Mouse (Mus musculus): ENCODE results near the gene Anpep. TPM values are rescaled to one million over a fixed set of nuclear protein-coding genes. Genes with fewer than 3 reads are reported as not detected.

Anpep gene
- 5.1 and 9.9 TPM in 2 replicates for polyA plus RNA-seq (2012; rRNA removed)

DNA sequence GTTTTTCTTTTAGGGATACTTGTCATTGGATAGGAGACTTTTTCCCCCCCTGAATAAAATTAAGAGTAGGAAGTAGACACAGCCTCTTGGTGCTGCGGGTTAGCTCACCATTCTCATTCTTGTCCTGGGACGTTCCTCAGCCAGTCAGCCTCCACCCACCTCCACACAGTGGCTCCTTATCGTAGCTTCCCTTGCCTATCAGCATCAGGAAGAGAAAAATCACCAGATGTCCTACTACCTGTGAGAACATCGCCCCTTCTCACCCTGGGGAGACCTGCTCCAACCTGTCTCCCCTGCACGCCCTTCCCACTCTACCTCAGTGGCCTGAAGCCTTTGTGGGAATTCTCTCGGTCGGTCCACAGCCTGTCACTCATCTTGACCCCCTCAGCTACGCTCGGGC is at the start of gene Anpep:
TSS of gene Anpep (minus strand) at position 249 of the 400 bp plus-strand sequence.

DNA sequence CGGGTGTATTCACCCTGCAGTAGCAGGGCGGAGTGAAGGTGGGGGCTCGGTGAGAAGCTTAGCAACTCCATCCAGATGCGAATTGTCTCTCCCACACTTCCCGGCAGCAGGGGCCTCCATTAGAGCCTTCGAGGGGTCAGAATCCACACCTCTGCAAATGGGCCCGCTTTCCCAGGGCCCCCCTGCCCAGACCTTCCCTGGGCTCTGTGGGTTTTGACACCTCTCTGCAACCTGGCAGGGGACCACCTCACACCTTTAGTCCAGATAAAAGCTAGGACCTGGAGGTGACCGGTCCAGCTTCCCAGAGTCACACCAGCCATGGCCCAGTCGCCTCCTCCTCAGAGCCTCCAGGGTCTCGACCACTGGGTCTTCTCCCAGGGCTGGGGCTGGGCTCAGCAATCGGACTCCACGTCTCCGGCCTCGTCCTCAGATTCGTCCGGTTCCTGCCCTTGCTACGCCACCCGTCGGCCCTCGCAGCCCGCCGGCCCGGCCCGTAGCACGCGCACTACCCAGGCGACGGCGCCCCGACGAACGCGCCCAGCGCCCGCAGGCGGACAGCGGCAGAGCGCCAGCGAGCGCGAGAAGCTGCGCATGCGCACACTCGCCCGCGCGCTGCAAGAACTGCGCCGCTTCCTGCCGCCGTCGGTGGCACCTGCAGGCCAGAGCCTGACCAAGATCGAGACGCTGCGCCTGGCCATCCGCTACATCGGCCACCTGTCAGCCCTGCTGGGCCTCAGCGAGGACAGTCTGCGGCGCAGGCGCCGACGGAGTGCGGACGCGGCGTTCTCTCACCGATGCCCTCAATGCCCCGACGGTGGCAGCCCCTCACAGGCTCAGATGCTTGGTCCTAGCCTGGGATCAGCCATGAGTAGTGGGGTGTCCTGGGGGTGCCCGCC is 50.0 kb downstream of the Anpep start, which contains the start of gene Mesp2:
TSS of gene Mesp2 (plus strand) at position 117 of the 896 bp plus-strand sequence.

DNA sequence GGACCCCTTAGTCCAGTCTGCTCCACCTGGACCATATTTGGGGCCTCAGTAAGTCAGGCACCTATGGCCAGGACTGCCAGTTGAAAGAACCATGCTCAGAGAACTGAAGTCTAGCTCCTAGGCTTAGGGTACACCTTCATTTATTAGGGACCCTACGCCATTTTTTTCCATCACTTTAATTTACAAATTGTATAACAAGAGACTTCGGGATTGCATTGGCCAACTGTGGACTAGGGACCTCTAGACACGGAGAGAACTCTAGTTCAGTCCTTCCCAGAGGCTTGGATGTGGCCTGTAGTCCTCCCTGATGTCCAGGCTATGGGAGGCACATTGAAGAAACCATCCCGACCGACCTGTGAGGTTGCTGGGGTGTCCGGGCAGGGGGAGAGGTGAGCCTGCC is 67.2 kb downstream of the Anpep start, which contains the start of gene Mesp1:
TSS of gene Mesp1 (minus strand) at position 101 of the 400 bp plus-strand sequence.

Other genes with a start within 250 kb of the Anpep start
- 3.4 and 3.7 TPM in 2 replicates for gene Rhcg, start 243.4 kb downstream of the Anpep start, polyA plus RNA-seq (2012; rRNA removed)
- 4.1 and 4.8 TPM in 2 replicates for gene Ticrr, start 200.9 kb downstream of the Anpep start, polyA plus RNA-seq (2012; rRNA removed)
- gene Kif7, start 145.3 kb downstream of the Anpep start, polyA plus RNA-seq (2012; rRNA removed), result 7.0 and 7.3 TPM in 2 replicates
- gene Plin1, start 128.2 kb downstream of the Anpep start, polyA plus RNA-seq (2012; rRNA removed), result 0.12 and 0.20 TPM in 2 replicates
- gene Pex11a, start 117.9 kb downstream of the Anpep start, polyA plus RNA-seq (2012; rRNA removed), result 12.4 and 14.1 TPM in 2 replicates
- gene Wdr93, start 117.9 kb downstream of the Anpep start, polyA plus RNA-seq (2012; rRNA removed), result 0.29 and 0.41 TPM in 2 replicates
- 0.05 and 0.07 TPM in 2 replicates for gene Mesp1, start 67.3 kb downstream of the Anpep start, polyA plus RNA-seq (2012; rRNA removed)
- gene Mesp2, start 50.3 kb downstream of the Anpep start, polyA plus RNA-seq (2012; rRNA removed), result 0.90 and 1.2 TPM in 2 replicates
- gene Ap3s2, start 59.6 kb upstream of the Anpep start, polyA plus RNA-seq (2012; rRNA removed), result 46.1 and 51.1 TPM in 2 replicates
- 10.2 and 12.0 TPM in 2 replicates for gene Arpin, start 74.3 kb upstream of the Anpep start, polyA plus RNA-seq (2012; rRNA removed)
- gene Zfp710, start 163.8 kb upstream of the Anpep start, polyA plus RNA-seq (2012; rRNA removed), result 29.2 and 30.0 TPM in 2 replicates